Mouse (Mus musculus) CH12.LX (cell line): Measurements from ENCODE around the gene Gm12216. TPM values are rescaled to one million over a fixed set of nuclear protein-coding genes. Genes with fewer than 3 reads are reported as not detected.
"Not testable (repeated sequence)": the region's sequence is repeated elsewhere in the genome, so short reads cannot be mapped to it uniquely, and the experiment has no call there.

Experiments
- DNase-seq: peaks from one replicate; pipeline ENCODE4 v3.0.0-alpha.2; 2013; ENCODE audit errors: extremely low read depth
- H3K27ac ChIP-seq: 2 replicates; pipeline ENCODE4 v1.5.1; 2012; ENCODE audit warnings: low read depth, mild to moderate bottlenecking, control low read depth, moderate library complexity; ENCODE audit not compliant: insufficient read depth
- H3K27me3 ChIP-seq: replicated peaks from 2 replicates; pipeline ENCODE3; 2012; ENCODE audit warnings: inconsistent platforms
- H3K36me3 ChIP-seq, 2 experiments: replicated peaks in 1 of 2; 2 replicates each; pipeline versions ENCODE3 to v1.6.1; 2012; ENCODE audit warnings: inconsistent platforms in 1 of 2, low read length in 1 of 2, mild to moderate bottlenecking in 1 of 2, mixed read lengths in 1 of 2, moderate library complexity in 1 of 2; ENCODE audit not compliant: control insufficient read depth in 1 of 2, insufficient read depth in 1 of 2
- H3K4me1 ChIP-seq, 2 experiments: 2 replicates each; pipeline ENCODE4 v1.6.1; 2012; ENCODE audit warnings: inconsistent platforms in 1 of 2, moderate library complexity in 1 of 2; ENCODE audit not compliant: insufficient read depth in 2 of 2, control insufficient read depth in 1 of 2
- H3K4me2 ChIP-seq: 2 replicates; pipeline ENCODE4 v1.6.1; 2012; ENCODE audit warnings: low read depth, mild to moderate bottlenecking, control low read depth; ENCODE audit not compliant: poor library complexity, insufficient read depth, severe bottlenecking
- H3K4me3 ChIP-seq, 3 experiments: fragments of 150-350 bp in 1 of 3; sonication (generic) in 1 of 3; replicated peaks in 1 of 3; 2 replicates each; pipeline versions ENCODE3 to v1.5.1; 2011 to 2012; ENCODE audit warnings: low read depth in 2 of 3, low read length in 2 of 3, mild to moderate bottlenecking in 2 of 3, moderate library complexity in 2 of 3, control low read depth in 1 of 3, improper control_type of control experiment in 1 of 3, inconsistent platforms in 1 of 3, mixed read lengths in 1 of 3; ENCODE audit not compliant: poor library complexity in 1 of 3
- H3K79me2 ChIP-seq: replicated peaks from 2 replicates; pipeline ENCODE4 v1.6.1; 2012; ENCODE audit warnings: mild to moderate bottlenecking, moderate library complexity; ENCODE audit not compliant: control insufficient read depth, poor library complexity, insufficient read depth, severe bottlenecking; ENCODE audit errors: extremely low read depth
- H3K9ac ChIP-seq: 2 replicates; pipeline ENCODE4 v1.6.1; 2012; ENCODE audit warnings: low read depth, mild to moderate bottlenecking, control low read depth, moderate library complexity; ENCODE audit not compliant: insufficient read depth
- H3K9me3 ChIP-seq: replicated peaks from 2 replicates; pipeline ENCODE3; 2012; ENCODE audit warnings: low read length, inconsistent platforms, mixed read lengths
- CHD1 ChIP-seq: IDR thresholded peaks from 2 replicates; pipeline ENCODE4 v1.6.1; 2012; ENCODE audit warnings: low read depth, low read length, improper control_type of control experiment, inconsistent platforms
- CHD2 ChIP-seq: IDR thresholded peaks from 2 replicates; pipeline ENCODE4 v1.6.1; 2011; ENCODE audit warnings: low read length, improper control_type of control experiment
- CTCF ChIP-seq, 2 experiments: IDR thresholded peaks in 1 of 2; conservative IDR thresholded peaks in 1 of 2; 2 replicates each; pipeline ENCODE4 v1.5.1; 2011 to 2012; ENCODE audit warnings: low read depth in 2 of 2, low read length in 2 of 2, improper control_type of control experiment in 1 of 2, inconsistent platforms in 1 of 2, mild to moderate bottlenecking in 1 of 2, moderate library complexity in 1 of 2
- ELF1 ChIP-seq: IDR thresholded peaks from 2 replicates; pipeline ENCODE4 v1.6.1; 2014; ENCODE audit warnings: low read depth, mild to moderate bottlenecking, inconsistent platforms, low read length, improper control_type of control experiment
- HCFC1 ChIP-seq: IDR thresholded peaks from 2 replicates; pipeline ENCODE4 v1.6.1; 2012; ENCODE audit warnings: low read depth, mild to moderate bottlenecking, inconsistent platforms, low read length, improper control_type of control experiment
- JUND ChIP-seq: conservative IDR thresholded peaks from 2 replicates; pipeline ENCODE4 v1.6.1; 2011; ENCODE audit warnings: low read depth, low read length, improper control_type of control experiment
- KAT2A ChIP-seq: IDR thresholded peaks from 2 replicates; pipeline ENCODE4 v1.6.1; 2012; ENCODE audit warnings: low read length, improper control_type of control experiment, inconsistent platforms; ENCODE audit not compliant: insufficient replicate concordance
- MAX ChIP-seq: IDR thresholded peaks from 2 replicates; pipeline ENCODE4 v1.6.1; 2011; ENCODE audit warnings: low read length, improper control_type of control experiment
- RAD21 ChIP-seq: IDR thresholded peaks from 2 replicates; pipeline ENCODE4 v1.6.1; 2011; ENCODE audit warnings: low read depth, mild to moderate bottlenecking, low read length, improper control_type of control experiment, moderate library complexity
- SIN3A ChIP-seq: IDR thresholded peaks from 2 replicates; pipeline ENCODE4 v1.6.1; 2012; ENCODE audit warnings: low read length, improper control_type of control experiment, inconsistent platforms
- SMC3 ChIP-seq: IDR thresholded peaks from 2 replicates; pipeline ENCODE4 v1.6.1; 2011; ENCODE audit warnings: low read depth, low read length, improper control_type of control experiment
- TCF12 ChIP-seq: IDR thresholded peaks from 2 replicates; pipeline ENCODE4 v1.6.1; 2014; ENCODE audit warnings: low read depth, mild to moderate bottlenecking, inconsistent platforms, low read length, improper control_type of control experiment
- USF2 ChIP-seq: conservative IDR thresholded peaks from 2 replicates; pipeline ENCODE4 v1.6.1; 2011; ENCODE audit warnings: low read depth, low read length, improper control_type of control experiment
- dilution Hi-C: fragments of 300-500 bp; cut with MboI; formaldehyde crosslinking; loops from 2 replicates; pipeline ENCODE4 v1.14.3; 2020; ENCODE audit warnings: low sequenced_read_pairs; ENCODE audit not compliant: extremely low pct_unique_long_range_greater_than_20kb, extremely low pct_ligation_motif_present
- in situ Hi-C: fragments of 300-500 bp; cut with MboI; formaldehyde crosslinking; loops from 3 replicates; pipeline ENCODE4 v1.14.3; 2019; ENCODE audit warnings: low sequenced_read_pairs, low pct_ligation_motif_present, low pct_unique_long_range_greater_than_20kb, mixed read lengths
- polyA plus RNA-seq: library from polyadenylated mRNA; unstranded; fragments of >175 nt; gene quantifications from 2 replicates; pipeline ENCODE4 v1.2.1, GENCODE M21; 2012; ENCODE audit warnings: low read depth; ENCODE audit not compliant: insufficient read length
- total RNA-seq, 2 experiments: library from RNA; depleted of rRNA; stranded (reverse); fragments of 300-350 nt in 1 of 2; fragments of >200 nt in 1 of 2; gene quantifications; 2 replicates each; pipeline ENCODE4 v1.2.3; 2012 to 2014

Gene Gm12216
- total and polyA plus RNA-seq, 3 experiments: 0.56 to 2.7 (median 0.77) TPM

DNA sequence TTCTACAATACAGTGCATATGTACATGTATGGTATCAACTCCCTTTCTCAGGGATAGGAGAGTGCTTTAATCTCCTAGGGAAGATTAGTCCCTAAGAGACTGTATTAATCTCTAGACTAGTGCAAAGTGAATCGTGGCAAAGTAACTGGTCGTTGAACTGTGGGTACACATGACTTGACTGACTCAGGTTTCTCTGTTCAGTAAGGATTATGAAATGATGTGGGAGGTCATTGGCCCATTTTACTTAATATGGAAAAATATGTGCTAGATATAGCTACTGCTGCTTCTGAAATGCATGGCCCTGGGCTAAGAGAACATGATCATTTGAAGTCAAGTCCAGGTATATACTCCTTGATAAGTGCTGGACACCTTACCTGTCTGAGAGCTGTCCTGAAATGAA, 24.2 kb upstream of the Gm12216 start:
- in situ Hi-C loops (no loop called here), dilution Hi-C loops (no loop called here)
- TF ChIP-seq CHD2 (no peak), ELF1 (no peak), HCFC1 (no peak), RAD21 (no peak), MAX (no peak), JUND (no peak), SMC3 (no peak), TCF12 (no peak), USF2 (no peak), CHD1 (no peak)
- H3K27ac ChIP-seq: no peak overlapping the region
- no peaks in the 10 kb centered on the region for H3K9me3 ChIP-seq
- H3K4me1 ChIP-seq: peaks cover 0 to 5% of the 10 kb centered on the region in 2 experiments; a peak in 1 of 4 replicates
- H3K9ac ChIP-seq: no peak overlapping the region
- no peaks in the 10 kb centered on the region for H3K79me2 ChIP-seq
- H3K27me3 ChIP-seq: no peaks in the 10 kb centered on the region
- no peak for DNase-seq
- H3K36me3 ChIP-seq: peaks cover 0 to 29% of the 10 kb centered on the region in 2 experiments
- H3K4me3 ChIP-seq: no peak overlapping the region
- H3K4me2 ChIP-seq: no peak overlapping the region

DNA sequence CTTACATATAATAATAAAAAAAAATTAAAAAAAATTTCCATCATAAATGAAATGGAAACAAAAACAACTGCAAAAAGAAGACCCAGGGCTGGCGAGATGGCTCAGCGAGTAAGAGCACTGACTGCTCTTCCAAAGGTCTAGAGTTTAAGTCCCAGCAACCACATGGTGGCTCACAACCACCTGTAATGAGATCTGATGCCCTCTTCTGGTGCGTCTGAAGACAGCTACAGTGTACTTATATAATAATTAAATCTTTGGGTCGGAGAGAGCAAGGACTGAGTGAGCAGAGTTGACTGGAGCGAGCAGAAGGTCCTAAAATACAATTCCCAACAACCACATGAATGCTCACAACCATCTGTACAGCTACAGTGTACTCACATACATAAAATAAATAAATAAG, 19.0 kb upstream of the Gm12216 start:
- H3K27me3 ChIP-seq, H3K4me1 ChIP-seq, H3K9me3 ChIP-seq, DNase-seq, H3K4me2 ChIP-seq, in situ Hi-C loops, H3K79me2 ChIP-seq, dilution Hi-C loops, H3K27ac ChIP-seq, H3K4me3 ChIP-seq, H3K9ac ChIP-seq: not testable (repeated sequence)
- TF ChIP-seq CTCF (conservative IDR thresholded peaks at IDR 0.05 in 1 of 2, IDR thresholded peaks at IDR 0.05 in 1 of 2; ENCODE audit: low read depth in 2 of 2, low read length in 2 of 2): peak in 1 of 2 experiments; percentile 59; a peak in 2 of 4 replicates
- peaks cover 4 to 14% of the 10 kb centered on the region in 2 experiments for H3K36me3 ChIP-seq

- in situ Hi-C loops: no loop called here
- Histone ChIP-seq H3K4me2 (no peak overlapping the region), H3K9me3 (no peaks in the 10 kb centered on the region), H3K4me3 (no peak overlapping the region), H3K79me2 (no peaks in the 10 kb centered on the region), H3K9ac (no peak overlapping the region), H3K27me3 (no peaks in the 10 kb centered on the region), H3K36me3 (peaks cover 15 to 25% of the 10 kb centered on the region in 2 experiments), H3K27ac (no peak overlapping the region), H3K4me1 (0 out of 4 replicates have a peak, but pooled peaks cover 2 to 3% of the 10 kb centered on the region in 2 experiments)
- dilution Hi-C loops: no loop called here
- TF ChIP-seq KAT2A (no peak), SIN3A (no peak)
- no peak for DNase-seq
Measured at GRCm38 (mm10) chr11:53876488-53876887, 17.4 kb upstream of the Gm12216 start.
